Mouse (Mus musculus) heart, adult 18-20 months (tissue): Measurements from ENCODE around the gene Zfp408. TPM values are rescaled to one million over a fixed set of nuclear protein-coding genes. Genes with fewer than 3 reads are reported as not detected.

Source experiments
- DNase-seq, 2 experiments: peaks; one replicate each; pipeline ENCODE4 v3.0.0; 2021 to 2022; ENCODE audit warnings: mixed read lengths in 1 of 2
- total RNA-seq, 2 experiments: library from RNA; stranded (reverse); gene quantifications; 2 replicates each; pipeline ENCODE4 v1.2.3; 2021

Gene Zfp408
- total RNA-seq, 2 experiments from 2014 or later, result 3.6 to 4.6 TPM

GRCm38 (mm10) chr2:91602389-91602788 is 47.2 kb downstream of the Zfp408 start:
- DNase-seq, result no peak

DNA sequence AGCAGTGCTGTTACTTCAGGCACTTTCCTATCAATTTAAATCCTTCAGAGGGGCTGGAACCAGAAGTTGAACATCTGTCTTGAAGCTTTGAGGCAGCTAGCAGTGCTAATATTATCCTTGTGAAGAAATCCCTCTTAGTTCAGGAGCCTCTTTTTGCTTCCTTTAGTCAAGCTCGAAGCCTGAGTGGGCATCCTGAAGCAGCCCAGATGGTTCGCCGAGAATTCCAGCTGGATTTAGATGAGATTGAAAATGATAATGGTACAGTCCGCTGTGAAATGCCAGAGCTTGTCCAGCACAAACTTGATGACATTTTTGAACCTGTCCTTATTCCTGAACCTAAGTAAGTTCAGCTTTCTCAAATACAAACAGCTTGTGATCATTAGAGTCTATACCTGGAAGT is 49.1 kb downstream of the Zfp408 start:
- no peak for DNase-seq

Other genes with a start within 250 kb of the Zfp408 start
- 10 to 100 TPM in 1 of 2 experiments, 1 to 10 TPM in 1; 7.7 to 14.7 TPM for gene 1110051M20Rik, start 205.1 kb downstream of the Zfp408 start, total RNA-seq
- gene Lrp4, start 192.3 kb downstream of the Zfp408 start, total RNA-seq, result 10 to 100 TPM in 1 of 2 experiments, 1 to 10 TPM in 1; 9.4 to 10.4 TPM
- gene Ckap5, start 123.0 kb downstream of the Zfp408 start, total RNA-seq, result 10 to 100 TPM; 49.1 to 50.4 TPM
- gene F2, start 13.4 kb downstream of the Zfp408 start, total RNA-seq, result not detected
- gene Arhgap1, start 69 bp upstream of the Zfp408 start, total RNA-seq, result 10 to 100 TPM; 22.1 to 26.5 TPM
- 10 to 100 TPM; 49.7 to 53.9 TPM for gene Atg13, start 60.8 kb upstream of the Zfp408 start, total RNA-seq
- 1 to 10 TPM; 8.0 to 8.4 TPM for gene Harbi1, start 61.1 kb upstream of the Zfp408 start, total RNA-seq
- gene Ambra1, start 80.3 kb upstream of the Zfp408 start, total RNA-seq, result 10 to 100 TPM; 14.5 to 16.6 TPM